Mouse (Mus musculus) spleen, adult 2 months (tissue): ENCODE results near the gene Amotl1. TPM values are rescaled to one million over a fixed set of nuclear protein-coding genes. Genes with fewer than 3 reads are reported as not detected.
"Not testable (repeated sequence)": the region's sequence is repeated elsewhere in the genome, so short reads cannot be mapped to it uniquely, and the experiment has no call there.

ENCODE experiments used
- DNase-seq, 2 experiments: peaks; one replicate each; pipeline versions ENCODE4 v3.0.0 to v3.0.0-alpha.2; 2012 to 2021; ENCODE audit warnings: low spot score in 2 of 2, low read depth in 1 of 2
- H3K27ac ChIP-seq: fragments of 200-500 bp; 2 replicates; pipeline ENCODE4 v1.5.1; 2012; ENCODE audit warnings: low read length, inconsistent platforms; ENCODE audit not compliant: insufficient read depth
- H3K27me3 ChIP-seq: fragments of 200-500 bp; 2 replicates; pipeline ENCODE4 v1.6.1; 2012; ENCODE audit warnings: mild to moderate bottlenecking, moderate library complexity, low read length, inconsistent platforms; ENCODE audit not compliant: control insufficient read depth, insufficient read depth
- H3K36me3 ChIP-seq: fragments of 200-500 bp; 2 replicates; pipeline ENCODE4 v1.6.1; 2012; ENCODE audit warnings: mild to moderate bottlenecking, low read length, inconsistent platforms; ENCODE audit not compliant: control insufficient read depth, insufficient read depth
- H3K4me1 ChIP-seq: fragments of 200-500 bp; 2 replicates; pipeline ENCODE4 v1.6.1; 2011; ENCODE audit warnings: inconsistent platforms; ENCODE audit not compliant: control insufficient read depth, insufficient read depth, insufficient read length
- H3K4me3 ChIP-seq: fragments of 200-500 bp; 2 replicates; pipeline ENCODE4 v1.5.1; 2011; ENCODE audit warnings: mild to moderate bottlenecking, inconsistent platforms; ENCODE audit not compliant: insufficient read depth, insufficient read length; ENCODE audit errors: extremely low read depth
- CTCF ChIP-seq: fragments of 200-500 bp; IDR thresholded peaks from 2 replicates; pipeline ENCODE4 v1.5.1; 2011; ENCODE audit warnings: mild to moderate bottlenecking, inconsistent platforms; ENCODE audit not compliant: insufficient read depth, insufficient read length, insufficient replicate concordance; ENCODE audit errors: extremely low read depth
- POLR2A ChIP-seq: fragments of 200-500 bp; IDR thresholded peaks from 2 replicates; pipeline ENCODE4 v1.6.1; 2011; ENCODE audit warnings: low read depth, low read length, inconsistent platforms
- WGBS: fragments of 180-500 bp; shearing (Covaris S2); methylation state at CpG from one replicate; pipeline ENCODE4 v1.1.7; 2018; 5-methylcytosine and 5-hydroxymethylcytosine counted together
- polyA plus RNA-seq: library from polyadenylated mRNA; depleted of rRNA; stranded (reverse); fragments of >200 nt; gene quantifications from 2 replicates; pipeline ENCODE4 v1.2.3, GENCODE M21; 2012

Amotl1 gene
- polyA plus RNA-seq, 1 experiment = 6.7 TPM

GRCm38 (mm10) chr9:14674506-14674905 lies 29.6 kb upstream of the Amotl1 start:
- WGBS = 88% methylated on average over 8 of the region's 8 CpGs
- TF ChIP-seq CTCF (no peak), POLR2A (no peak)
- Histone ChIP-seq H3K27me3 (no peaks in the 10 kb centered on the region), H3K27ac (no peak overlapping the region), H3K4me3 (no peak overlapping the region), H3K4me1 (no peaks in the 10 kb centered on the region), H3K36me3 (no peaks in the 10 kb centered on the region)
- DNase-seq = no peak

- no peaks in the 10 kb centered on the region for H3K27me3 ChIP-seq
- no peak for DNase-seq
- H3K4me1 ChIP-seq = no peaks in the 10 kb centered on the region
- no peaks in the 10 kb centered on the region for H3K36me3 ChIP-seq
- WGBS = 82% methylated on average over 4 of the region's 4 CpGs
- no peak overlapping the region for H3K27ac ChIP-seq
- TF ChIP-seq POLR2A (no peak), CTCF (no peak)
- no peak overlapping the region for H3K4me3 ChIP-seq
These were observed 28.3 kb upstream of the Amotl1 start for GRCm38 (mm10) chr9:14673109-14673508.

- DNase-seq, H3K4me1 ChIP-seq, H3K27ac ChIP-seq, H3K36me3 ChIP-seq, H3K4me3 ChIP-seq, H3K27me3 ChIP-seq: not testable (repeated sequence)
- 69% methylated on average over 5 of the region's 5 CpGs for WGBS
These were observed 27.1 kb upstream of the Amotl1 start for GRCm38 (mm10) chr9:14671965-14672364.

- no peak for DNase-seq
- WGBS = 91% methylated on average over 3 of the region's 3 CpGs
- Histone ChIP-seq H3K4me3 (no peak overlapping the region), H3K4me1 (no peaks in the 10 kb centered on the region), H3K27ac (no peak overlapping the region), H3K36me3 (no peaks in the 10 kb centered on the region), H3K27me3 (no peaks in the 10 kb centered on the region)
- no peak for TF ChIP-seq CTCF
- no peak for TF ChIP-seq POLR2A
These were observed 23.5 kb upstream of the Amotl1 start for GRCm38 (mm10) chr9:14668382-14668781.

GRCm38 (mm10) chr9:14666071-14666470 lies 21.2 kb upstream of the Amotl1 start:
- TF ChIP-seq CTCF = no peak
- no peak for TF ChIP-seq POLR2A
- Histone ChIP-seq H3K27me3 (no peaks in the 10 kb centered on the region), H3K4me3 (no peak overlapping the region), H3K27ac (no peak overlapping the region), H3K36me3 (no peaks in the 10 kb centered on the region), H3K4me1 (no peaks in the 10 kb centered on the region)
- DNase-seq = no peak
- 80% methylated on average over 3 of the region's 3 CpGs for WGBS

GRCm38 (mm10) chr9:14663591-14663990 lies 18.7 kb upstream of the Amotl1 start:
- Histone ChIP-seq H3K4me1 (no peaks in the 10 kb centered on the region), H3K27me3 (no peaks in the 10 kb centered on the region), H3K4me3 (no peak overlapping the region), H3K27ac (no peak overlapping the region), H3K36me3 (no peaks in the 10 kb centered on the region)
- no peak for DNase-seq
- no peak for TF ChIP-seq POLR2A
- TF ChIP-seq CTCF = no peak
- WGBS = 82% methylated on average over 2 of the region's 2 CpGs

GRCm38 (mm10) chr9:14662876-14663275 lies 18.0 kb upstream of the Amotl1 start:
- Histone ChIP-seq H3K36me3 (no peaks in the 10 kb centered on the region), H3K27me3 (no peaks in the 10 kb centered on the region), H3K4me1 (no peaks in the 10 kb centered on the region), H3K4me3 (no peak overlapping the region), H3K27ac (no peak overlapping the region)
- TF ChIP-seq POLR2A (no peak), CTCF (no peak)
- WGBS = 82% methylated on average over 7 of the region's 7 CpGs
- DNase-seq = no peak
